Mouse (Mus musculus) liver, embryonic 12.5 days (tissue): ENCODE results near the gene Plcd3. TPM values are rescaled to one million over a fixed set of nuclear protein-coding genes. Genes with fewer than 3 reads are reported as not detected.

ENCODE experiments used
- ATAC-seq: fragments of 200-750 bp; cut with Nextera tagmentation; 2 replicates; pipeline ENCODE4 v1.8.0; 2017; ENCODE audit warnings: moderate number of reproducible peaks, mild to moderate bottlenecking, moderate library complexity
- H3K27ac ChIP-seq: fragments of 300-500 bp; sonication (generic); 2 replicates; pipeline ENCODE4 v1.5.1; 2016; ENCODE audit warnings: mild to moderate bottlenecking
- H3K27me3 ChIP-seq: fragments of 300-500 bp; sonication (generic); replicated peaks from 2 replicates; pipeline ENCODE4 v1.6.1; 2016; ENCODE audit warnings: mild to moderate bottlenecking, moderate library complexity
- H3K36me3 ChIP-seq: fragments of 300-500 bp; sonication (generic); 2 replicates; pipeline ENCODE4 v1.6.1; 2016; ENCODE audit warnings: mild to moderate bottlenecking, moderate library complexity
- H3K4me1 ChIP-seq: fragments of 300-500 bp; sonication (generic); 2 replicates; pipeline ENCODE4 v1.6.1; 2016
- H3K4me2 ChIP-seq: fragments of 300-500 bp; sonication (generic); 2 replicates; pipeline ENCODE4 v1.6.1; 2016; ENCODE audit warnings: mild to moderate bottlenecking, moderate library complexity
- H3K4me3 ChIP-seq: fragments of 300-500 bp; sonication (generic); 2 replicates; pipeline ENCODE4 v1.5.1; 2016; ENCODE audit warnings: mild to moderate bottlenecking, moderate library complexity
- H3K9ac ChIP-seq: fragments of 300-500 bp; sonication (generic); 2 replicates; pipeline ENCODE4 v1.6.1; 2016; ENCODE audit warnings: mild to moderate bottlenecking, moderate library complexity
- H3K9me3 ChIP-seq: fragments of 300-500 bp; sonication (generic); replicated peaks from 2 replicates; pipeline ENCODE4 v1.6.1; 2016; ENCODE audit warnings: mild to moderate bottlenecking, moderate library complexity
- WGBS: fragments of 180-500 bp; shearing (Covaris S2); methylation state at CpG from one replicate; pipeline ENCODE4 v1.1.7; 2016; ENCODE audit not compliant: insufficient replicate concordance; 5-methylcytosine and 5-hydroxymethylcytosine counted together
- polyA plus RNA-seq: library from polyadenylated mRNA; unstranded; fragments of >200 nt; fragmentation: Nextera tagmentation; extraction: Ambion mirVana; gene quantifications from 2 replicates; pipeline ENCODE4 v1.2.1, GENCODE M21; 2016

Gene Plcd3
- polyA plus RNA-seq, result 0.74 and 0.79 TPM in 2 replicates

- Histone ChIP-seq H3K4me1 (peaks cover 59% of the 10 kb centered on the region), H3K27me3 (peaks cover 56% of the 10 kb centered on the region), H3K27ac (peak within 1 kb of the TSS; percentile 27; the same call in 1 of the 2 replicates), H3K9me3 (no peaks in the 10 kb centered on the region), H3K4me3 (peak within 1 kb of the TSS; percentile 67), H3K36me3 (peaks cover 15% of the 10 kb centered on the region), H3K9ac (peak within 1 kb of the TSS; percentile 55), H3K4me2 (peak within 1 kb of the TSS; percentile 75)
- 1% methylated on average over 34 of the region's 34 CpGs for WGBS
- ATAC-seq, result peak; percentile 19; the same call in 1 of the 2 replicates
Measured at GRCm38 (mm10) chr11:103101481-103101865, at the start of gene Plcd3, which contains the start of gene Acbd4. Gene Plcd3, minus strand, starts transcription at chr11:103101658. Gene Acbd4, plus strand, starts transcription at chr11:103101682.

GRCm38 (mm10) chr11:103149771-103150170, 48.3 kb upstream of the Plcd3 start:
- no peak overlapping the region for H3K9ac ChIP-seq
- ATAC-seq, result no peak
- WGBS, result 83% methylated on average over 4 of the region's 4 CpGs

GRCm38 (mm10) chr11:103147766-103148165, 46.3 kb upstream of the Plcd3 start:
- H3K4me2 ChIP-seq, result no peak overlapping the region
- no peaks in the 10 kb centered on the region for H3K9me3 ChIP-seq
- peaks cover 38% of the 10 kb centered on the region for H3K4me1 ChIP-seq
- H3K27me3 ChIP-seq, result no peaks in the 10 kb centered on the region
- WGBS, result 54% methylated on average over 4 of the region's 4 CpGs
- no peak overlapping the region for H3K9ac ChIP-seq
- no peak overlapping the region for H3K4me3 ChIP-seq
- no peak for ATAC-seq
- H3K36me3 ChIP-seq, result no peaks in the 10 kb centered on the region
- H3K27ac ChIP-seq, result peak overlapping the region; percentile 40; the same call in 1 of the 2 replicates

More at GRCm38 (mm10) chr11:103149771-103150170, 48.3 kb upstream of the Plcd3 start:
- Histone ChIP-seq H3K4me3 (no peak overlapping the region), H3K4me1 (peaks cover 22% of the 10 kb centered on the region), H3K27ac (no peak overlapping the region), H3K9me3 (no peaks in the 10 kb centered on the region), H3K4me2 (no peak overlapping the region), H3K36me3 (no peaks in the 10 kb centered on the region), H3K27me3 (no peaks in the 10 kb centered on the region)

GRCm38 (mm10) chr11:103146386-103146785, 44.9 kb upstream of the Plcd3 start:
- Histone ChIP-seq H3K9me3 (no peaks in the 10 kb centered on the region), H3K36me3 (no peaks in the 10 kb centered on the region), H3K4me2 (no peak overlapping the region), H3K4me1 (peaks cover 52% of the 10 kb centered on the region), H3K4me3 (no peak overlapping the region), H3K27ac (no peak overlapping the region), H3K27me3 (no peaks in the 10 kb centered on the region), H3K9ac (no peak overlapping the region)
- no peak for ATAC-seq
- WGBS, result 79% methylated on average over 4 of the region's 4 CpGs

- Histone ChIP-seq H3K36me3 (peaks cover 10% of the 10 kb centered on the region), H3K4me1 (peaks cover 66% of the 10 kb centered on the region), H3K4me3 (no peak overlapping the region), H3K4me2 (peak overlapping the region; percentile 23; the same call in 1 of the 2 replicates), H3K9ac (0 out of 2 replicates have a peak overlapping the region, but pooled peaks have one; percentile 6), H3K27me3 (no peaks in the 10 kb centered on the region), H3K9me3 (no peaks in the 10 kb centered on the region), H3K27ac (peak overlapping the region; percentile 65)
- peak; percentile 25; the same call in 1 of the 2 replicates for ATAC-seq
- 28% methylated on average over 12 of the region's 12 CpGs for WGBS
Measured at GRCm38 (mm10) chr11:103144309-103145285, 43.1 kb upstream of the Plcd3 start.

GRCm38 (mm10) chr11:103142441-103143182, 41.2 kb upstream of the Plcd3 start:
- ATAC-seq, result no peak
- H3K9me3 ChIP-seq, result no peaks in the 10 kb centered on the region
- H3K27ac ChIP-seq, result peak overlapping the region; percentile 58
- H3K4me2 ChIP-seq, result peak overlapping the region; percentile 23; the same call in 1 of the 2 replicates
- no peak overlapping the region for H3K9ac ChIP-seq
- 31% methylated on average over 8 of the region's 8 CpGs for WGBS
- H3K4me1 ChIP-seq, result peaks cover 64% of the 10 kb centered on the region
- H3K27me3 ChIP-seq, result no peaks in the 10 kb centered on the region
- H3K36me3 ChIP-seq, result peaks cover 26% of the 10 kb centered on the region
- H3K4me3 ChIP-seq, result no peak overlapping the region

GRCm38 (mm10) chr11:103141944-103142255, 40.4 kb upstream of the Plcd3 start:
- H3K27ac ChIP-seq, result peak overlapping the region; percentile 58
- H3K4me1 ChIP-seq, result peaks cover 60% of the 10 kb centered on the region
- no peak overlapping the region for H3K4me3 ChIP-seq
- H3K36me3 ChIP-seq, result peaks cover 26% of the 10 kb centered on the region
- no peak overlapping the region for H3K4me2 ChIP-seq
- no peak overlapping the region for H3K9ac ChIP-seq
- no peak for ATAC-seq
- WGBS, result 29% methylated on average over 1 of the region's 1 CpGs
- H3K9me3 ChIP-seq, result no peaks in the 10 kb centered on the region
- no peaks in the 10 kb centered on the region for H3K27me3 ChIP-seq

- Histone ChIP-seq H3K4me1 (peaks cover 62% of the 10 kb centered on the region), H3K27me3 (no peaks in the 10 kb centered on the region), H3K9ac (no peak overlapping the region), H3K36me3 (peaks cover 26% of the 10 kb centered on the region), H3K27ac (peak overlapping the region; percentile 58), H3K4me3 (no peak overlapping the region), H3K4me2 (no peak overlapping the region), H3K9me3 (no peaks in the 10 kb centered on the region)
- ATAC-seq, result no peak
- WGBS, result 46% methylated on average over 11 of the region's 11 CpGs
Measured at GRCm38 (mm10) chr11:103141101-103141943, 39.9 kb upstream of the Plcd3 start.

- H3K4me1 ChIP-seq, result peaks cover 67% of the 10 kb centered on the region
Measured at GRCm38 (mm10) chr11:103140763-103141100, 39.3 kb upstream of the Plcd3 start.

GRCm38 (mm10) chr11:103139951-103140762, 38.7 kb upstream of the Plcd3 start:
- H3K4me3 ChIP-seq, result no peak overlapping the region
- no peak overlapping the region for H3K9ac ChIP-seq
- H3K27ac ChIP-seq, result peak overlapping the region; percentile 58
- no peaks in the 10 kb centered on the region for H3K27me3 ChIP-seq
- no peak for ATAC-seq
- H3K36me3 ChIP-seq, result peaks cover 26% of the 10 kb centered on the region
- no peaks in the 10 kb centered on the region for H3K9me3 ChIP-seq
- H3K4me1 ChIP-seq, result peaks cover 69% of the 10 kb centered on the region
- H3K4me2 ChIP-seq, result no peak overlapping the region
- 73% methylated on average over 14 of the region's 14 CpGs for WGBS

More at GRCm38 (mm10) chr11:103140763-103141100, 39.3 kb upstream of the Plcd3 start:
- H3K36me3 ChIP-seq, result peaks cover 26% of the 10 kb centered on the region
- H3K27ac ChIP-seq, result peak overlapping the region; percentile 58
- H3K27me3 ChIP-seq, result no peaks in the 10 kb centered on the region
- no peak overlapping the region for H3K4me3 ChIP-seq
- no peak overlapping the region for H3K9ac ChIP-seq
- no peak for ATAC-seq
- no peak overlapping the region for H3K4me2 ChIP-seq
- H3K9me3 ChIP-seq, result no peaks in the 10 kb centered on the region
- WGBS, result 63% methylated on average over 6 of the region's 6 CpGs
